Mouse (Mus musculus) E14TG2a.4 (cell line): ENCODE data around the gene Laptm4a.
A peak's percentile ranks its signal among the peaks of the same experiment; 100 is the strongest.
"Not testable (repeated sequence)": the region's sequence is repeated elsewhere in the genome, so short reads cannot be mapped to it uniquely, and the experiment has no call there.

Experiments
- CTCF ChIP-seq: conservative IDR thresholded peaks from 2 replicates; pipeline ENCODE4 v1.5.1; 2014; ENCODE audit warnings: low read length
- NANOG ChIP-seq: IDR thresholded peaks from 2 replicates; pipeline ENCODE4 v1.6.1; 2014; ENCODE audit warnings: borderline replicate concordance, low read length, mixed read lengths
- POU5F1 ChIP-seq: IDR thresholded peaks from 2 replicates; pipeline ENCODE4 v1.6.1; 2014; ENCODE audit warnings: low read length, borderline replicate concordance

DNA sequence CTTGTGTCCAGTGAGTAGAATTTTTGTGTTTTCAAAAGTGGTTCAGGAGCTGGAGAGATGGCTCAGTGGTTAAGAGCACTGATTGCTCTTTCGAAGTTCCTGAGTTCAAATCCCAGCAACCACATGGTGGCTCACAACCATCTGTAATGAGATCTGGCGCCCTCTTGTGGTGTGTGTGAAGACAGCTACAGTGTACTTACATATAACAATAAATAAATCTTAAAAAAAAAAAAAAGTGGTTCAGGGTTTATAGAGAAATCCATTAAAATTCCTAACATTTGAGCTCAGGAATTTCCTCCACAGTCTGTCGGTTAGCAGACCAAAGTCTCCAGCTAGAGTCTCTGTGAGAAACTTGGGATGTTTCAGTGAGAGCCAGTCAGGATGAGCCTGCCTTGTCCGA, 14.7 kb downstream of the Laptm4a start:
- peak; percentile 30 for TF ChIP-seq CTCF
- not testable (repeated sequence) for TF ChIP-seq NANOG, POU5F1
